Mouse (Mus musculus): ENCODE measurements at regions not wholly inside any gene's neighbourhood (a gene's known extent, or its start where the extent isn't known, plus 50 kb on each side); places are given as distances from the start of the nearest gene placed in this dataset.

DNA sequence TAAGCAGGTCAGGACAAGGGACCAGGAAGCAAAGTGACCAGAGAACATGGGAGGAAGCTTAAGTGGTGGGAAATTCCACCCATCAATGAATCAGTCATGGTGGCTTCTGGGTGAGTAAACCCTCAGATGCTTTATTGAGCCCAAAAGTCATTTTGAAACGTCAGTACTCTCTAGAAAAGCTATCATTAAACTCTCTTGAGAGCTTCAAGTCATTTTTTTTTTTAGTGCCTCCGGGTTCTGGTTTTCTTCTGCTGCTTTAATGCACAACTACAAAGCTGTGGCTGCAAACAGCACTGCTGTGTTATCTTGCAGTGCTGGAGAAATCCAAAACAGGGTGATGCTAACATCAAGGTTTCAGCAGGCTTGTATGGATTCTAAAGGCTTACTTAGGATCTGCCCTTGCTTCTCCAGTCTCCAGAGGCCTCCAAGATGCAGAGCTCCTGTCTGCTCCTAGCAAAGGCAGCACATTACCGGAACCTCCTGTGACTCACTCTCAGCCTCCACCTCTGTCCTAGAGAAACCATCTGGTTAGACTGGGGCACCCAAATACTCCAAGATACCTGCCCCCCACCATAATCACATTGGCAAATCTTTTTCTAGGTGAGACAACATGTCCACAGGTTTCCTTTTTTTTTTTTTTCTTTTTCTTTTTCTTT lies 133.2 kb downstream of the Gipc2 start:
- in situ Hi-C loops (cut with MboI; ENCODE audit: low sequenced_read_pairs in 2 of 2, unreplicated experiment in 2 of 2): no loop called here
- TF ChIP-seq ZNF384 (IDR thresholded peaks at IDR 0.05; ENCODE audit: low read depth, low read length) (no peak), MAFK (IDR thresholded peaks at IDR 0.05; ENCODE audit: insufficient read depth, low read depth, low read length) (no peak), ZC3H11A (IDR thresholded peaks at IDR 0.05; ENCODE audit: borderline replicate concordance, low read depth, low read length) (no peak), HCFC1 (IDR thresholded peaks at IDR 0.05; ENCODE audit: borderline replicate concordance, insufficient read depth, low read length) (no peak), CHD2 (IDR thresholded peaks at IDR 0.05; ENCODE audit: low read depth, low read length) (no peak)

DNA sequence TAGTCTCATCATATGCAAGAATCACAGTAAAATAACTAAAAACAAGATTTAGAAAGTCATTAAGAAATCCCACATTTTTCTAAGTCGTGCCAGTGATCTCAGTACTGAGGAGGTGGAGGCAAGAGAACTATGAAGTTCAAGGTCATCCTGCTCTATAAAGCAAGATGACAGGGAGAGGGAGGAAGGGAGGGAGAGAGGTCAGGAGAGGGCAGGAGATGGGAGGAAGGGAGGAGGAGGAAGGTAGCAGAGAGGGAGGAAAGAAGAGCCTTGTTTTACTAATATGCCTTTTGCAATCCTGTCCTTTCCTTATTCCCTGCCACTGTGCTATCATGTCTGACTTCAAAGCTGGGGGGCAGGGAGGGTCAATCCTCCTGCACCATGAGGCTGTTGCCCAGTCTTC lies 137.3 kb downstream of the Gipc2 start:
- DNase-seq (ENCODE audit: low read depth, low spot score): no peak
- Histone ChIP-seq H3K4me3 (ENCODE audit: insufficient read depth in 1 of 2, low read depth in 1 of 2, low read length in 2 of 2, poor library complexity in 1 of 2, severe bottlenecking in 1 of 2) (no peak overlapping the region), H3K4me1 (ENCODE audit: control insufficient read depth in 2 of 2, insufficient read depth in 2 of 2, low read length in 2 of 2, poor library complexity in 1 of 2) (no peaks in the 10 kb centered on the region), H3K36me3 (ENCODE audit: control insufficient read depth, insufficient read depth, low read length, poor library complexity, severe bottlenecking) (no peaks in the 10 kb centered on the region), H3K9me3 (ENCODE audit: control insufficient read depth, insufficient read depth, low read depth, low read length) (no peaks in the 10 kb centered on the region), H3K27ac (ENCODE audit: insufficient read depth, low read depth, low read length, poor library complexity, severe bottlenecking) (no peak overlapping the region), H3K9ac (ENCODE audit: insufficient read depth, low read depth, low read length, poor library complexity, severe bottlenecking) (no peak overlapping the region)
- TF ChIP-seq CHD2 (IDR thresholded peaks at IDR 0.05; ENCODE audit: low read depth, low read length): no peak
- TF ChIP-seq ZNF384 (IDR thresholded peaks at IDR 0.05; ENCODE audit: low read depth, low read length): no peak
- no peak for TF ChIP-seq ZC3H11A (IDR thresholded peaks at IDR 0.05; ENCODE audit: borderline replicate concordance, low read depth, low read length)
- TF ChIP-seq HCFC1 (IDR thresholded peaks at IDR 0.05; ENCODE audit: borderline replicate concordance, insufficient read depth, low read length): no peak
- TF ChIP-seq MAFK (IDR thresholded peaks at IDR 0.05; ENCODE audit: insufficient read depth, low read depth, low read length): no peak
- in situ Hi-C loops (cut with MboI; ENCODE audit: low sequenced_read_pairs in 2 of 2, unreplicated experiment in 2 of 2): no loop called here

More for the DNA sequence above, 133.2 kb downstream of the Gipc2 start:
- no peak for DNase-seq (ENCODE audit: low read depth, low spot score)
- no peak overlapping the region for H3K27ac ChIP-seq (ENCODE audit: insufficient read depth, low read depth, low read length, poor library complexity, severe bottlenecking)
- H3K9ac ChIP-seq (ENCODE audit: insufficient read depth, low read depth, low read length, poor library complexity, severe bottlenecking): no peak overlapping the region
- H3K36me3 ChIP-seq (ENCODE audit: control insufficient read depth, insufficient read depth, low read length, poor library complexity, severe bottlenecking): no peaks in the 10 kb centered on the region
- H3K9me3 ChIP-seq (ENCODE audit: control insufficient read depth, insufficient read depth, low read depth, low read length): no peaks in the 10 kb centered on the region
- H3K4me3 ChIP-seq (ENCODE audit: insufficient read depth in 1 of 2, low read depth in 1 of 2, low read length in 2 of 2, poor library complexity in 1 of 2, severe bottlenecking in 1 of 2): no peak overlapping the region
- H3K4me1 ChIP-seq (ENCODE audit: control insufficient read depth in 2 of 2, insufficient read depth in 2 of 2, low read length in 2 of 2, poor library complexity in 1 of 2): no peaks in the 10 kb centered on the region

DNA sequence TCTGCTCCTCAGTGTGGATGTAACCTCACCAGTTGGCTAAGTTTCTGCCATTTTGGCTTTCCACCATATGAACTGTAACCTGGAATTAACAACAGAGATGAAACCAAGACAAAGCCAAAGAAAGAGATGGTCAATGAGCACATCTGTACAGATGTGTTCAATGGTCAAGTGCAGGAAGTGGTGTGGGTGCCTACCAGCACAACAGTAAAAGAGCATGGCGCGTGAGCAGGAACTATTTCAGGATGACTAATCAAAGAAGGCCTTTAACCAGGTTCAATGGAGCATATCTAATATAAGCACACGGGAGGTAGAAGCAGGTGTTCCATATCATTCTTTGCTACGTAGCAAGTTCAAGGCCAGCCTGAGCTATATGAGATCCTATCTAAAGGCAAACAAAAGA lies 140.0 kb downstream of the Gipc2 start:
- DNase-seq (ENCODE audit: low read depth, low spot score): no peak
- H3K4me3 ChIP-seq (ENCODE audit: insufficient read depth in 1 of 2, low read depth in 1 of 2, low read length in 2 of 2, poor library complexity in 1 of 2, severe bottlenecking in 1 of 2): no peak overlapping the region
- no peak overlapping the region for H3K27ac ChIP-seq (ENCODE audit: insufficient read depth, low read depth, low read length, poor library complexity, severe bottlenecking)
- H3K9me3 ChIP-seq (ENCODE audit: control insufficient read depth, insufficient read depth, low read depth, low read length): no peaks in the 10 kb centered on the region
- no peak overlapping the region for H3K9ac ChIP-seq (ENCODE audit: insufficient read depth, low read depth, low read length, poor library complexity, severe bottlenecking)
- no peaks in the 10 kb centered on the region for H3K36me3 ChIP-seq (ENCODE audit: control insufficient read depth, insufficient read depth, low read length, poor library complexity, severe bottlenecking)
- no peaks in the 10 kb centered on the region for H3K4me1 ChIP-seq (ENCODE audit: control insufficient read depth in 2 of 2, insufficient read depth in 2 of 2, low read length in 2 of 2, poor library complexity in 1 of 2)
- TF ChIP-seq MAFK (IDR thresholded peaks at IDR 0.05; ENCODE audit: insufficient read depth, low read depth, low read length): no peak
- TF ChIP-seq ZNF384 (IDR thresholded peaks at IDR 0.05; ENCODE audit: low read depth, low read length): no peak
- TF ChIP-seq HCFC1 (IDR thresholded peaks at IDR 0.05; ENCODE audit: borderline replicate concordance, insufficient read depth, low read length): no peak
- no peak for TF ChIP-seq ZC3H11A (IDR thresholded peaks at IDR 0.05; ENCODE audit: borderline replicate concordance, low read depth, low read length)
- no peak for TF ChIP-seq CHD2 (IDR thresholded peaks at IDR 0.05; ENCODE audit: low read depth, low read length)
- in situ Hi-C loops (cut with MboI; ENCODE audit: low sequenced_read_pairs in 2 of 2, unreplicated experiment in 2 of 2): no loop called here

DNA sequence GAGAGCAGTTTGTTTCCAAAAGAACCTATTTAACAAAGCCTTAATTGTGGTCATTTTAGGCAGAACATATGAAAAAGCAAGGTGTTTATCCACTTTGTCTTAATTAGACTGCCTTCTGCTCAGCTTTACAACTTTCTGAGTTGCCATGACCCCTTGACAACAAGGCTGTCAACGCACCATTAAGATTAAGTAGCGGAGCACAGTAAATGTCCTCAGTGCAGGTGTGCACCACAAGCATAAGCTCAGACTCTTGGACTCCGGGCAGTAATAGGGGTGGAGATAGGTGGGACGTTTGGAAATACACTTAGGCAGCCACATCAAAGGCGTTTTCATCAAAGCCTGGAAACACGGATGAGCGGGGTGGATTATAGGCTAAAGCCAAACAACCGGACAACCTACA lies 140.9 kb downstream of the Gipc2 start:
- in situ Hi-C loops (cut with MboI; ENCODE audit: low sequenced_read_pairs in 2 of 2, unreplicated experiment in 2 of 2): no loop called here
- Histone ChIP-seq H3K4me1 (ENCODE audit: control insufficient read depth in 2 of 2, insufficient read depth in 2 of 2, low read length in 2 of 2, poor library complexity in 1 of 2) (no peaks in the 10 kb centered on the region), H3K9me3 (ENCODE audit: control insufficient read depth, insufficient read depth, low read depth, low read length) (no peaks in the 10 kb centered on the region), H3K4me3 (ENCODE audit: insufficient read depth in 1 of 2, low read depth in 1 of 2, low read length in 2 of 2, poor library complexity in 1 of 2, severe bottlenecking in 1 of 2) (no peak overlapping the region), H3K36me3 (ENCODE audit: control insufficient read depth, insufficient read depth, low read length, poor library complexity, severe bottlenecking) (no peaks in the 10 kb centered on the region), H3K9ac (ENCODE audit: insufficient read depth, low read depth, low read length, poor library complexity, severe bottlenecking) (no peak overlapping the region), H3K27ac (ENCODE audit: insufficient read depth, low read depth, low read length, poor library complexity, severe bottlenecking) (no peak overlapping the region)
- DNase-seq (ENCODE audit: low read depth, low spot score): no peak
- TF ChIP-seq MAFK (IDR thresholded peaks at IDR 0.05; ENCODE audit: insufficient read depth, low read depth, low read length) (no peak), HCFC1 (IDR thresholded peaks at IDR 0.05; ENCODE audit: borderline replicate concordance, insufficient read depth, low read length) (no peak), ZNF384 (IDR thresholded peaks at IDR 0.05; ENCODE audit: low read depth, low read length) (no peak)

DNA sequence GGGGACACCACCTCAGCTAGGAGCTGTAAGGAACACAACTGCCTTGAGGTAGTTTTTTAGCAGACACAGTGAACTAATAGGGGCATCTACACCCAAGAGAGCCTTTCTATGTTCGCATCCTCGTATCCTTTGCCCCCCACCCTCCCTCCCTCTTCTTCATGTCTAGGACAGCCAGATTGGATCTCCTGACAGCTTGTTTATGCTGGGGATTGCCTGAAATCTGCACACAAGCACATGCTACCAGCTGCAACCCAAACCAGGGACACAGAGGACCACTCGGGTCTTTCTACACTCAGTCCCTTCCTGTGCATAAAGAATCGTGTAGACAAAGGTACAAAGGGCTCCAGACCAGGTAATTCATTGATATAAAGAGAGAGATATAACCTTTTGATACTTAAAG lies 159.3 kb downstream of the Gipc2 start:
- in situ Hi-C loops (cut with MboI; ENCODE audit: low sequenced_read_pairs in 2 of 2, unreplicated experiment in 2 of 2): no loop called here
- H3K36me3 ChIP-seq (ENCODE audit: control insufficient read depth, insufficient read depth, low read length, poor library complexity, severe bottlenecking): no peaks in the 10 kb centered on the region
- TF ChIP-seq MAFK (IDR thresholded peaks at IDR 0.05; ENCODE audit: insufficient read depth, low read depth, low read length) (no peak), CHD2 (IDR thresholded peaks at IDR 0.05; ENCODE audit: low read depth, low read length) (no peak), HCFC1 (IDR thresholded peaks at IDR 0.05; ENCODE audit: borderline replicate concordance, insufficient read depth, low read length) (no peak), ZNF384 (IDR thresholded peaks at IDR 0.05; ENCODE audit: low read depth, low read length) (no peak), ZC3H11A (IDR thresholded peaks at IDR 0.05; ENCODE audit: borderline replicate concordance, low read depth, low read length) (no peak)

More for the DNA sequence above, 159.3 kb downstream of the Gipc2 start:
- Histone ChIP-seq H3K9ac (ENCODE audit: insufficient read depth, low read depth, low read length, poor library complexity, severe bottlenecking) (no peak overlapping the region), H3K4me1 (ENCODE audit: control insufficient read depth in 2 of 2, insufficient read depth in 2 of 2, low read length in 2 of 2, poor library complexity in 1 of 2) (no peaks in the 10 kb centered on the region), H3K9me3 (ENCODE audit: control insufficient read depth, insufficient read depth, low read depth, low read length) (no peaks in the 10 kb centered on the region), H3K27ac (ENCODE audit: insufficient read depth, low read depth, low read length, poor library complexity, severe bottlenecking) (no peak overlapping the region), H3K4me3 (ENCODE audit: insufficient read depth in 1 of 2, low read depth in 1 of 2, low read length in 2 of 2, poor library complexity in 1 of 2, severe bottlenecking in 1 of 2) (no peak overlapping the region)
- no peak for DNase-seq (ENCODE audit: low read depth, low spot score)

Measured in ES-E14 (cell line).